Mouse (Mus musculus) midbrain, embryonic 10.5 days (tissue): Measurements from ENCODE around the gene Rpl9-ps1. TPM values are rescaled to one million over a fixed set of nuclear protein-coding genes. Genes with fewer than 3 reads are reported as not detected.

Experiments
- DNase-seq: peaks from one replicate; pipeline ENCODE4 v3.0.0-alpha.2; 2017; ENCODE audit warnings: low spot score
- H3K27ac ChIP-seq: fragments of 300-500 bp; sonication (generic); replicated peaks from 2 replicates; pipeline ENCODE4 v1.5.1; 2016; ENCODE audit warnings: mild to moderate bottlenecking
- H3K27me3 ChIP-seq: fragments of 300-500 bp; sonication (generic); 2 replicates; pipeline ENCODE4 v1.6.1; 2016; ENCODE audit warnings: low read depth, mild to moderate bottlenecking; ENCODE audit not compliant: poor library complexity, severe bottlenecking
- H3K36me3 ChIP-seq: fragments of 300-500 bp; sonication (generic); 2 replicates; pipeline ENCODE4 v1.6.1; 2016; ENCODE audit warnings: mild to moderate bottlenecking, moderate library complexity
- H3K4me1 ChIP-seq: fragments of 300-500 bp; sonication (generic); 2 replicates; pipeline ENCODE4 v1.6.1; 2016
- H3K4me3 ChIP-seq: fragments of 300-500 bp; sonication (generic); 2 replicates; pipeline ENCODE4 v1.5.1; 2016; ENCODE audit warnings: mild to moderate bottlenecking, moderate library complexity
- H3K9me3 ChIP-seq: fragments of 300-500 bp; sonication (generic); replicated peaks from 2 replicates; pipeline ENCODE4 v1.6.1; 2016; ENCODE audit warnings: mild to moderate bottlenecking
- WGBS: fragments of 180-500 bp; shearing (Covaris S2); methylation state at CpG from one replicate; pipeline ENCODE4 v1.1.7; 2016; 5-methylcytosine and 5-hydroxymethylcytosine counted together
- polyA plus RNA-seq: library from polyadenylated mRNA; unstranded; fragments of >200 nt; fragmentation: Nextera tagmentation; extraction: Ambion mirVana; gene quantifications from 2 replicates; pipeline ENCODE4 v1.2.1, GENCODE M21; 2016

The Rpl9-ps1 gene
- polyA plus RNA-seq = not detected in 2 replicates

DNA sequence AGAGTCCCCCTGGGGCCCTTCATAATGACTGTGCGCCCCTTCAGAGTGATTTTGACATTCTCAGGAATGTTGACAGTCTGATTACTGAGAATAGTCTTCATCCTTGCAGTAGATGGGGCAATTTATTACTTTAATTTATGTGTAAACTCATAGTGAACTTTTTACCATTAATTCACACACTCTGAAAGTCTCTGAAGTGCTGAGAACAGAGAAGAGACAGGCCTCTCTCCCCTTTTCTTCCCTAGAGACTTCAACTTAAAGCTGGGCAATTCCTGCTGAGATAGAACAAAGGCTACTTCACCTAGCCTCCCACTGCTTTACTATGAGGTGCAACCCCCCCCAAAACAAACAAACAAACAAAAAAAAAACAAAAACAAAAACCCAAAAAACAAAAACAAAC lies at the start of gene Rpl9-ps1:
Gene Rpl9-ps1 (minus strand): TSS at position 101 of the 400 bp plus-strand sequence.
- Histone ChIP-seq H3K36me3 (no peaks in the 10 kb centered on the region), H3K4me1 (no peaks in the 10 kb centered on the region), H3K9me3 (no peaks in the 10 kb centered on the region), H3K27me3 (no peaks in the 10 kb centered on the region), H3K4me3 (no peak within 1 kb of the TSS), H3K27ac (no peak within 1 kb of the TSS)
- WGBS = 85% methylated on average over 1 of the region's 1 CpGs
- DNase-seq = no peak

DNA sequence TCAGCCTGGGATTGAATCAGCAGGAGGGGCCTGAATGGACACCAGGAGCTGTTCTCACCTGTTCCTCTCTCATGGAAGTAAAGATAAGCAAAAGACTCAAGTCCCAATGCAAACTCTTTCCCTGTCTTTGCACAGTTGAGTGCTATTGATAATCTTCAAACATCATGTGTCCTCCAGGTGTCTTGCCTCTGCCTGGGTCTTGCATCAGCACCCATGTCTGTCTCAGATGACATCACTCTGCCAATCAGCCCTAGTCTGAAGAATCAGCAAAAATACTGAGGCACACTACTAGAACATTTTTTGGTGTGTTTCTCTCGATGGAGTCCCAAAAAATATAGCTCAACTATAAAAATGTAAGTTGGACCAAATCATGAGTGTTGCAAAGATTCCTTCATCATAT lies 46.6 kb upstream of the Rpl9-ps1 start:
- H3K4me1 ChIP-seq = no peaks in the 10 kb centered on the region
- H3K27me3 ChIP-seq = no peaks in the 10 kb centered on the region
- H3K9me3 ChIP-seq = no peaks in the 10 kb centered on the region
- no peak overlapping the region for H3K4me3 ChIP-seq
- H3K27ac ChIP-seq = no peak overlapping the region
- 60% methylated on average over 1 of the region's 1 CpGs for WGBS
- no peaks in the 10 kb centered on the region for H3K36me3 ChIP-seq
- DNase-seq = no peak

- 80% methylated on average over 1 of the region's 1 CpGs for WGBS
- H3K27ac ChIP-seq = no peak overlapping the region
- DNase-seq = no peak
- H3K27me3 ChIP-seq = no peaks in the 10 kb centered on the region
- no peaks in the 10 kb centered on the region for H3K36me3 ChIP-seq
- no peaks in the 10 kb centered on the region for H3K9me3 ChIP-seq
- H3K4me1 ChIP-seq = no peaks in the 10 kb centered on the region
- H3K4me3 ChIP-seq = no peak overlapping the region
These were observed 44.5 kb upstream of the Rpl9-ps1 start for GRCm38 (mm10) chr11:83689918-83690317.

DNA sequence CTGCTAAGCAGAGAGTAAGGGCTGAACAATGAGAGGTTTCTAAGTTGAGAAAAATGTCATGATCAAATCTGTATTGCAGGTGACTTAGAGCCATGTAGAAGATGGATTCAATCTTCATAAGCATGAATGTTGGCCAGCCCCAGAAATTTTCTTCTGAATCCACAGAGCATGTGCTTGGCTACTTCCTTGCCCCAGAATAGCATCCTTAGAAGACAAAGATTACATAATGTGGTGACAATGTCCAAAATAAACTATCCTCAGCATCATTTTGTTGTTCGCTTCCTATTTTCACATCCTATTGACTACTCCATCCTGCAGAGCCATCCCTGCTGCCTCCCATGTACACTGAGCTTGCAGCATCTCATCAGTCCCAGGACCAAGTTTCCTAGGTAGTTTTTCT lies 30.2 kb upstream of the Rpl9-ps1 start:
- Histone ChIP-seq H3K4me1 (no peaks in the 10 kb centered on the region), H3K9me3 (no peaks in the 10 kb centered on the region), H3K36me3 (no peaks in the 10 kb centered on the region), H3K27ac (no peak overlapping the region), H3K27me3 (no peaks in the 10 kb centered on the region), H3K4me3 (no peak overlapping the region)
- 94% methylated on average over 1 of the region's 1 CpGs for WGBS
- DNase-seq = no peak

- Histone ChIP-seq H3K27me3 (no peaks in the 10 kb centered on the region), H3K36me3 (no peaks in the 10 kb centered on the region), H3K4me1 (no peaks in the 10 kb centered on the region), H3K9me3 (no peaks in the 10 kb centered on the region), H3K27ac (no peak overlapping the region), H3K4me3 (no peak overlapping the region)
- DNase-seq = no peak
These were observed 26.3 kb upstream of the Rpl9-ps1 start for GRCm38 (mm10) chr11:83671743-83672142.

DNA sequence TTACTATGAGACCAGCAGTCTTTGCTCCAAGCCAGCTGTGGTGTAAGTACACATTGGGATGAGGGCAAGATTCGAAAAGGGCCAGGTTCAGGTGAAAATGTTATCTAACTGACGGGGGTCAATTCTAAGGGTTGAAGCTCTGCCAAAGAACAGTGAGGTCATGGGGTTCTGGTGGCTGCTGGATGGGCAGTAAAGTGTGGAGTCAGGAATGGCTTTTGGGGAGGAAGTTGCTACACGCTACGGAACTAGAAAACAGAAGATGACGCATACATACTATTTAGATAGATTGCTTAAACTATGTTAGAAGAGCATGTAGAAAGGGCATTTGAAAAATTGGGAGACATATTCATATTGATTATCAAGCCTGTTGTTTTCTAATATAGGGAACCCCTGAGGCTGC lies 18.1 kb upstream of the Rpl9-ps1 start:
- Histone ChIP-seq H3K27ac (no peak overlapping the region), H3K4me1 (no peaks in the 10 kb centered on the region), H3K9me3 (no peaks in the 10 kb centered on the region), H3K36me3 (no peaks in the 10 kb centered on the region), H3K4me3 (no peak overlapping the region), H3K27me3 (no peaks in the 10 kb centered on the region)
- WGBS = 92% methylated on average over 5 of the region's 5 CpGs
- DNase-seq = no peak

DNA sequence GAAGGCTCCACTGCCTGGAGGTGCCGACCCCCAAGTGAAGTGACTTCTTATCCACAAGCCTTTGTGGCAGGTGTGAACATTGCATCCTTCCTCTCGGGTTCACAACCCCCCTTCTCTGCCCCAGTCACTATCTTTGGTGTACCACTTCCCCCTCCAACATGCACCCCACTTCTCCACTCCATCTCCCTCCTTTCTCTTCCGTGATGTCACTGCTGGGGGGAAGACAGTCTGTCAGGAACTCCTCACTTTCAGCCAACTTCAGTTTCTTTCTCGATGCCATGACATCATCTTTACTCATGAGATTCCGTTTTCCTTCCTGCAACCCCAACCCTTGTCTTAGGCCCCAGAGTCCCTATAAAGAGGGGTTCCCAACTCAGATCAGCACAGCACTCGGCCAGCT lies 16.8 kb upstream of the Rpl9-ps1 start, which contains the start of gene Ccl4:
Gene Ccl4 (plus strand): TSS at position 381 of the 400 bp plus-strand sequence.
- Histone ChIP-seq H3K27ac (no peak within 1 kb of the TSS), H3K4me3 (no peak within 1 kb of the TSS), H3K4me1 (no peaks in the 10 kb centered on the region), H3K9me3 (no peaks in the 10 kb centered on the region), H3K36me3 (no peaks in the 10 kb centered on the region), H3K27me3 (no peaks in the 10 kb centered on the region)
- WGBS = 88% methylated on average over 6 of the region's 6 CpGs
- no peak for DNase-seq

- Histone ChIP-seq H3K4me1 (no peaks in the 10 kb centered on the region), H3K36me3 (no peaks in the 10 kb centered on the region), H3K27ac (no peak overlapping the region), H3K9me3 (no peaks in the 10 kb centered on the region), H3K27me3 (no peaks in the 10 kb centered on the region), H3K4me3 (no peak overlapping the region)
- DNase-seq = no peak
- WGBS = 85% methylated on average over 6 of the region's 6 CpGs
These were observed 13.4 kb upstream of the Rpl9-ps1 start for GRCm38 (mm10) chr11:83658797-83659196.

DNA sequence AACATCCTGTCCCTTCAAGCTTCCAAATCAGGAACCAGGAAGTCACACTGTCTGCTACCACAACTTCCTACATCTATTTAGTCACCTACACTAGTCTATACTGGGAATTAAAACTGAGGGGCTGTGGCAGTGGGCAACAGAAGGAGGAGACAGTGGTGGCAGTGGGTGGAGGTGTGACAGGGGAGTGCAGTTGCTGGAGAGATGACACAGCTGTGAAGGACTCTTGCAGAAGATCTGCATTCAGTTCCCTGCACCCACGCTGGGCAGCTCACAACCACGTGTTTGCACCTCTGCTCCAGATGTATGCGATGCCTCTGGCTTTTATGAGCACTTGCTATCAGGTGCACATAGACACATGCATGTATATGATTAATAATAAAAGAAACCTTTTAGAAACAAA lies 12.1 kb upstream of the Rpl9-ps1 start:
- Histone ChIP-seq H3K27me3 (no peaks in the 10 kb centered on the region), H3K9me3 (no peaks in the 10 kb centered on the region), H3K4me1 (no peaks in the 10 kb centered on the region), H3K4me3 (no peak overlapping the region), H3K36me3 (no peaks in the 10 kb centered on the region), H3K27ac (no peak overlapping the region)
- WGBS = 88% methylated on average over 3 of the region's 3 CpGs
- no peak for DNase-seq

DNA sequence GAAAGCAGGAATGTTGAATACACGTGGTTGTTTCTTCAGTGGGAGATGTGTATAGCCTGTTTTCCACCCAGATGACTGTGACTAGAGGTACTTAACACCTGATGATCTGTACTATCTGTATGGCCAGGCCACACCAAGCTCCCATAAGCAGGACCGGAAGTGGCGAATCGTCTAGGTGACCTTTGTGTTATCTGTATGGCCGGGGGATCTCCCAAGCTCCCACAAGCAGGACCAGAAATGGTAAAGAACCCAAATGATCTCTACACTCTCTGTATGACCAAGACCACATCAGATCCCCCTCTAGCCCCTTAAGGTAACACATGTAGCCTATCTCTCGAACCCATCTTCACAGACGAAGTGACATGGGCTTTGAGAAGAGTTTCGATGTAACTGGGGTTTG lies 9.2 kb upstream of the Rpl9-ps1 start:
- Histone ChIP-seq H3K4me1 (no peaks in the 10 kb centered on the region), H3K9me3 (no peaks in the 10 kb centered on the region), H3K27me3 (no peaks in the 10 kb centered on the region), H3K27ac (no peak overlapping the region), H3K4me3 (no peak overlapping the region), H3K36me3 (no peaks in the 10 kb centered on the region)
- 91% methylated on average over 8 of the region's 8 CpGs for WGBS
- no peak for DNase-seq

DNA sequence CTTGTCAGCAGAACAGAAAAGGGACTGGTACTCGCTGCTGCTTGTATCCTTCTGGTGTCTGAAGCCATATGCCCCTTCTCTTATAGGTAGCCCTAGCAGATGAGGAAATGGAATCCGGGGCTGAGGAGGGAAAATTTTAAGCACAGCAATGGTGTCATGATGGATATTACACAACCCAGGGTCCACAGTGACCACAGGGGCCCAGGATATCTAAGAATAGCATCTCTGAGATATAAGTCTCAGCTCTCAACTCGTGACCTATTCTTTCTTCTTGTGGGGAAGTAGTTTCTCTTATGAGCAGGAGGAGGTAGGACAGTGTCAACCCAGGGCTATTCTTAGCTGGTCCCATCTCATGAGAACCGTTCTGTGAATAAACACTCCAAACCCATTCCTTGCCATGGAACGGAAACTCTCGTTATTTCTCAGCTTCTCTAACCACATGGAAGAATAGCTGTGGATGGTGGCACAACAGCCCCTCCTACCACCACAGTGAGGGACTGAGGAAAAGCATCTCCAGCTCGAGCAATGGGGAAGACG lies 4.0 kb upstream of the Rpl9-ps1 start, which contains the start of gene Ccl3:
Gene Ccl3 (minus strand): TSS at position 51 of the 537 bp plus-strand sequence.
- 83% methylated on average over 8 of the region's 8 CpGs for WGBS
- no peak for DNase-seq
- no peaks in the 10 kb centered on the region for H3K27me3 ChIP-seq
- H3K4me3 ChIP-seq = no peak within 1 kb of the TSS
- H3K9me3 ChIP-seq = no peaks in the 10 kb centered on the region
- no peaks in the 10 kb centered on the region for H3K4me1 ChIP-seq
- H3K27ac ChIP-seq = no peak within 1 kb of the TSS
- no peaks in the 10 kb centered on the region for H3K36me3 ChIP-seq

DNA sequence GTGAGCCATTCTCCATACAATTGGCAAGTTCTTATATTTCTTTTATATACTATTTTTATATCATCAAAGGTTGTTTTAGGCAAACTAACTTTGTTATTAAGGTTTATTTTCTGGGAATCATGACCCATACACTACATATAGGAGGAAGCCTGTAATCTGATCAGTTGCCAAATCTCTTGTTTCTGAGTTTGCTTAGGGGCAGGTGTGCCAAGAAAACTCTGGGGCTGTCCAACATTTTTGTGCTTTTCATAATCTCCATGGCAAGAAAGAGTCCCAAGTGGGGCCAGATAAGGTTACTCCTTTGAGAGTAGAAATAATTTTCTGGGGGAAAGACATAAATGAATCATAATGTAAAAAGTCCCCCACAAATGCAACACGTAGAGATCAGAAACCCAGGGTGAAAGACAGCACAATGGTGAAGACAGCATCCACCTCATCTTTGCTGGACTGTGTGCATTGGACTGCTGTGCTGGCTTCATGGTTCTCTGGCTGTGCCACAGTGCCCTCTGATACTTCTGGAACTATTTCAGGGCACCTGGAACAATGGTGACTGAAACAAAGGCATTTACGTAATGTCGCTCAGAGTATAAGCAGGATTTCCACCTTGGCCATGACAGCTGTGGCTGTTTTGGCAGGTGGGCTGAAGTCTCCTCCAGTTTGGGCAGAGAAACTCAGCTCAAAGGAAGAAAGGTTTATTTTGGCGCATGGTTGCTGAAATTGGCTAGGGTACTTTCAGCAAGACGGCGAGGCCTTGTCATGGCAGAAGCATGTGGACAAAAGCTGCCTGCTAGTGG lies 1.1 kb upstream of the Rpl9-ps1 start:
- WGBS = 93% methylated on average over 6 of the region's 6 CpGs
- DNase-seq = no peak
- H3K36me3 ChIP-seq = no peaks in the 10 kb centered on the region
- H3K4me1 ChIP-seq = no peaks in the 10 kb centered on the region
- H3K9me3 ChIP-seq = no peaks in the 10 kb centered on the region
- no peak overlapping the region for H3K27ac ChIP-seq
- H3K4me3 ChIP-seq = no peak overlapping the region
- no peaks in the 10 kb centered on the region for H3K27me3 ChIP-seq

- 91% methylated on average over 2 of the region's 2 CpGs for WGBS
- no peak for DNase-seq
- H3K36me3 ChIP-seq = no peaks in the 10 kb centered on the region
- H3K27me3 ChIP-seq = no peaks in the 10 kb centered on the region
- H3K27ac ChIP-seq = no peak overlapping the region
- H3K9me3 ChIP-seq = no peaks in the 10 kb centered on the region
- H3K4me3 ChIP-seq = no peak overlapping the region
- H3K4me1 ChIP-seq = no peaks in the 10 kb centered on the region
These were observed 4.2 kb downstream of the Rpl9-ps1 start for GRCm38 (mm10) chr11:83641216-83641615.
